Mouse (Mus musculus) kidney, postnatal 0 days (tissue): ENCODE data around the gene Dact2. TPM values are rescaled to one million over a fixed set of nuclear protein-coding genes. Genes with fewer than 3 reads are reported as not detected.
A peak's percentile ranks its signal among the peaks of the same experiment; 100 is the strongest.

Experiments
- ATAC-seq: fragments of 200-750 bp; cut with Nextera tagmentation; replicated peaks from 2 replicates; pipeline ENCODE4 v1.8.0; 2017; ENCODE audit warnings: low read depth, moderate number of reproducible peaks, moderate TSS enrichment, moderate library complexity; ENCODE audit not compliant: low FRiP score
- DNase-seq: peaks from one replicate; pipeline ENCODE4 v3.0.0-alpha.2; 2016; ENCODE audit warnings: low spot score
- H3K27ac ChIP-seq: fragments of 300-500 bp; sonication (generic); 2 replicates; pipeline ENCODE4 v1.5.1; 2014; ENCODE audit warnings: mild to moderate bottlenecking
- H3K27me3 ChIP-seq: fragments of 300-500 bp; sonication (generic); 2 replicates; pipeline ENCODE4 v1.6.1; 2014; ENCODE audit warnings: low read length, mixed read lengths; ENCODE audit not compliant: insufficient read depth
- H3K36me3 ChIP-seq: fragments of 300-500 bp; sonication (generic); 2 replicates; pipeline ENCODE4 v1.6.1; 2014; ENCODE audit warnings: low read length, mixed read lengths; ENCODE audit not compliant: insufficient read depth
- H3K4me1 ChIP-seq: fragments of 300-500 bp; sonication (generic); replicated peaks from 2 replicates; pipeline ENCODE4 v1.6.1; 2014; ENCODE audit warnings: antibody characterized with exemption, low read length, mixed read lengths; ENCODE audit not compliant: insufficient read depth
- H3K4me2 ChIP-seq: fragments of 300-500 bp; sonication (generic); 2 replicates; pipeline ENCODE4 v1.6.1; 2014; ENCODE audit warnings: mild to moderate bottlenecking, low read length, moderate library complexity, mixed read lengths
- H3K4me3 ChIP-seq: fragments of 300-500 bp; sonication (generic); replicated peaks from 2 replicates; pipeline ENCODE4 v1.5.1; 2014; ENCODE audit warnings: low read depth, low read length
- H3K9ac ChIP-seq: fragments of 300-500 bp; sonication (generic); 2 replicates; pipeline ENCODE4 v1.6.1; 2014; ENCODE audit warnings: low read depth, low read length
- H3K9me3 ChIP-seq: fragments of 300-500 bp; sonication (generic); replicated peaks from 2 replicates; pipeline ENCODE4 v1.6.1; 2016; ENCODE audit warnings: low read length, inconsistent platforms, mixed read lengths
- CTCF ChIP-seq: IDR thresholded peaks from 2 replicates; pipeline ENCODE4 v1.5.1; 2016; ENCODE audit warnings: antibody characterized with exemption, low read depth, mild to moderate bottlenecking, moderate library complexity
- WGBS: fragments of 180-500 bp; shearing (Covaris S2); extraction: QIAGEN DNeasy Blood & Tissue Kit; methylation state at CpG from one replicate; pipeline ENCODE4 v1.1.7; 2014; 5-methylcytosine and 5-hydroxymethylcytosine counted together
- polyA plus RNA-seq: library from polyadenylated mRNA; unstranded; fragments of >200 nt; fragmentation: Nextera tagmentation; extraction: Ambion mirVana; gene quantifications from 2 replicates; pipeline ENCODE4 v1.2.1, GENCODE M21; 2015

Gene Dact2
- polyA plus RNA-seq, 1 experiment from 2014 or later: 14.8 TPM

DNA sequence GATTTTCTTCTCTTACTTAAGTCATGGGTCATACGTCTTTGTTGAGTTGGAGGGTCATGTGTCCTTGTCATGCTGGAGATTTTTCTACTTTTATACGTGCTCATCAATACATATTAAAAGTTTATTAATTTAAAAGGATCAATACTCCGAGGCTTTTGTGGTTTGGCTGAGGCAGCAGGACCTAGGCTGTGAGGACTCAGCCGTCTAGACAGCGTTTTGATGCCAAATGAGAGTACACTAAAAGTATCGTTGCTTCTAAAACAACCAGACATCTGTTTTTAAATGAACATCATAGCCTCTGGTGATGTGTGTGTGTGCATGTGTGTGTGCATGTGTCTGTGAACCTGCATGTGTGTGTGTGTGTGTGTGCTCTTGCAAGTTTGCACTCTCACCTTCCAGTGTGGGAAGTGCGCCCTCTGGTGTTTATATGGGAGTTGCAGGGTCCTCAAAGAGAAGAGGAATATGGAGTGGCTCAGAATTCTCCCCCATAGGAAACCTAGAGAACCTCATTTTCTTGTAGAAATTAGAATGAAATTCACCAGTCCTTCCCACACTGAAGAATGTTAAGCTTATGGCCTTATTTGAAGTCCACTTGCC, 16.6 kb upstream of the Dact2 start:
- peak; percentile 89 for TF ChIP-seq CTCF
- 65% methylated on average over 7 of the region's 7 CpGs for WGBS
- ATAC-seq: no peak
- Histone ChIP-seq H3K4me1 (no peaks in the 10 kb centered on the region), H3K27me3 (no peaks in the 10 kb centered on the region), H3K27ac (no peak overlapping the region), H3K9me3 (no peaks in the 10 kb centered on the region), H3K4me3 (no peak overlapping the region), H3K36me3 (no peaks in the 10 kb centered on the region), H3K9ac (no peak overlapping the region), H3K4me2 (no peak overlapping the region)
- peak; percentile 67 for DNase-seq

- no peaks in the 10 kb centered on the region for H3K4me1 ChIP-seq
- no peaks in the 10 kb centered on the region for H3K27me3 ChIP-seq
- no peak overlapping the region for H3K27ac ChIP-seq
- WGBS: 49% methylated on average over 3 of the region's 3 CpGs
- no peak overlapping the region for H3K4me2 ChIP-seq
- ATAC-seq: peak; percentile 73
- no peak for DNase-seq
- no peaks in the 10 kb centered on the region for H3K36me3 ChIP-seq
- H3K9ac ChIP-seq: no peak overlapping the region
- H3K4me3 ChIP-seq: no peak overlapping the region
- H3K9me3 ChIP-seq: no peaks in the 10 kb centered on the region
- no peak for TF ChIP-seq CTCF
Measured at GRCm38 (mm10) chr17:14213976-14214529, 9.9 kb upstream of the Dact2 start.

GRCm38 (mm10) chr17:14212796-14213195, 8.7 kb upstream of the Dact2 start:
- no peak for DNase-seq
- Histone ChIP-seq H3K4me3 (no peak overlapping the region), H3K9ac (no peak overlapping the region), H3K27me3 (no peaks in the 10 kb centered on the region), H3K9me3 (no peaks in the 10 kb centered on the region), H3K27ac (no peak overlapping the region), H3K4me1 (no peaks in the 10 kb centered on the region), H3K36me3 (no peaks in the 10 kb centered on the region), H3K4me2 (no peak overlapping the region)
- TF ChIP-seq CTCF: no peak
- no peak for ATAC-seq
- 55% methylated on average over 7 of the region's 7 CpGs for WGBS

DNA sequence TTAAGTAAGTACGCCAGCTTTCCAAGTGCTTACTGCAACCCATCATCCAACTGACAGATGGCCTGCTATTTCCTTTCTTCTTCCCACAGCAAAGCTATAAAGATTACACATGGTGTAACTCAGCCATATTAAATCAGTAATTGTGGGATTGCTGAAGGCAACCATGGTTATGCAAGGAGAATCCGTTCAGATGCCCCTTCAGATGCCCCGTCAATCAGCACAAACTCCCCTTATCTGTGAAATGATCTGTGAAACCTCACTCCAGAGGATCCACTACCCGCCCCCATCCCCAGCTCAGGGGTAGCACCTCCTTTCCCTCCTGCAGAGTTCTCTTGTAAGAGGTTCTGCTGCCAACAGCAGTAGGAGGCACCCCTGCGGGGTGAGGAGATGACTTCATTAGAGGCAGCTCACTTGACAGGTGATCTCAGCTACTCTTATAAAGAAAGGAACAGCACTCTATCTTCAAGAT, 3.0 kb upstream of the Dact2 start:
- ATAC-seq (no peak), DNase-seq (peak; percentile 45)
- no peaks in the 10 kb centered on the region for H3K4me1 ChIP-seq
- H3K4me3 ChIP-seq: no peak overlapping the region
- no peaks in the 10 kb centered on the region for H3K9me3 ChIP-seq
- H3K4me2 ChIP-seq: no peak overlapping the region
- H3K36me3 ChIP-seq: no peaks in the 10 kb centered on the region
- 21% methylated on average over 5 of the region's 5 CpGs for WGBS
- H3K27ac ChIP-seq: no peak overlapping the region
- no peak for TF ChIP-seq CTCF
- no peak overlapping the region for H3K9ac ChIP-seq
- peaks cover 10% of the 10 kb centered on the region; the same call in 1 of the 2 replicates for H3K27me3 ChIP-seq

GRCm38 (mm10) chr17:14206062-14206461, 2.0 kb upstream of the Dact2 start:
- peak; percentile 97 for TF ChIP-seq CTCF
- Histone ChIP-seq H3K27ac (no peak overlapping the region), H3K9ac (no peak overlapping the region), H3K4me1 (peaks cover 6% of the 10 kb centered on the region; the same call in 1 of the 2 replicates), H3K4me2 (no peak overlapping the region), H3K27me3 (peaks cover 10% of the 10 kb centered on the region; the same call in 1 of the 2 replicates), H3K36me3 (no peaks in the 10 kb centered on the region), H3K4me3 (no peak overlapping the region), H3K9me3 (no peaks in the 10 kb centered on the region)
- peak; percentile 88 for DNase-seq
- ATAC-seq: no peak
- 35% methylated on average over 3 of the region's 3 CpGs for WGBS

DNA sequence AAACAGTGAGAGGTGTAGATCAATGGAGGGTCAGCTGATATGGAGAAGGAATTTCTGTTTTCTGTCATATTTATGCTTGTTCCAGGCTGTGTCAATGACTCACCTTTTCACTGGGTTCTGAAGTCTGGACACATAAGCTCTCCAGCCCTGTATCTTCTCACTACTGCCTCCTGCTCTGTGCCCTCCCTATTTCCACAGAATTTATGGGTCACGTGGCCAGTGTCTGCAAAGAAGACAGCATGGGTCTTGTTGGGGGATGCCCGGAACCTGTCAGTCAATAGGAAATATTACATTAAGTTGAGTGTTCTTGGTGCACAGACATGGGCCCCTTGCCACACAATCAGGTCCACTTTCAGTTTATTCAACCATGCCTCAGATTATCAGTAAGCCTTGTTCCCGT, 1.1 kb upstream of the Dact2 start:
- DNase-seq (no peak), ATAC-seq (no peak)
- no peak overlapping the region for H3K4me2 ChIP-seq
- no peak for TF ChIP-seq CTCF
- peaks cover 10% of the 10 kb centered on the region; the same call in 1 of the 2 replicates for H3K27me3 ChIP-seq
- peaks cover 12% of the 10 kb centered on the region; the same call in 1 of the 2 replicates for H3K4me1 ChIP-seq
- WGBS: 70% methylated on average over 3 of the region's 3 CpGs
- no peak overlapping the region for H3K9ac ChIP-seq
- H3K4me3 ChIP-seq: no peak overlapping the region
- no peaks in the 10 kb centered on the region for H3K36me3 ChIP-seq
- H3K27ac ChIP-seq: no peak overlapping the region
- no peaks in the 10 kb centered on the region for H3K9me3 ChIP-seq
